Mouse (Mus musculus) thymus, postnatal 4 days (tissue): ENCODE data around the gene Casp9.
A peak's percentile ranks its signal among the peaks of the same experiment; 100 is the strongest.
"Not testable (repeated sequence)": the region's sequence is repeated elsewhere in the genome, so short reads cannot be mapped to it uniquely, and the experiment has no call there.

Experiments used
- DNase-seq: peaks from one replicate; pipeline ENCODE4 v3.0.0; 2021

Casp9 gene

GRCm38 (mm10) chr4:141793282-141794151 lies at the start of gene Casp9:
TSS of gene Casp9 (plus strand) at chr4:141793612.
- peak; percentile 99 for DNase-seq

- no peak for DNase-seq
These were observed 46.6 kb upstream of the Casp9 start, which contains the start of gene Agmat for GRCm38 (mm10) chr4:141746578-141747346. TSS of gene Agmat (plus strand) at chr4:141746672.

- no peak for DNase-seq
These were observed 43.9 kb upstream of the Casp9 start for GRCm38 (mm10) chr4:141749557-141749956.

- no peak for DNase-seq
These were observed 42.6 kb upstream of the Casp9 start for GRCm38 (mm10) chr4:141750826-141751225.

GRCm38 (mm10) chr4:141751419-141752075 lies 41.9 kb upstream of the Casp9 start:
- DNase-seq = no peak

- no peak for DNase-seq
These were observed 41.4 kb upstream of the Casp9 start for GRCm38 (mm10) chr4:141752076-141752421.

- no peak for DNase-seq
These were observed 38.0 kb upstream of the Casp9 start for GRCm38 (mm10) chr4:141755375-141755930.

- DNase-seq = no peak
These were observed 36.3 kb upstream of the Casp9 start for GRCm38 (mm10) chr4:141757124-141757523.

- no peak for DNase-seq
These were observed 34.4 kb upstream of the Casp9 start for GRCm38 (mm10) chr4:141758874-141759542.

GRCm38 (mm10) chr4:141760942-141761341 lies 32.5 kb upstream of the Casp9 start:
- DNase-seq = no peak

GRCm38 (mm10) chr4:141762102-141762598 lies 31.3 kb upstream of the Casp9 start:
- DNase-seq = no peak

- DNase-seq = no peak
These were observed 29.9 kb upstream of the Casp9 start for GRCm38 (mm10) chr4:141763476-141763875.

GRCm38 (mm10) chr4:141765008-141765407 lies 28.4 kb upstream of the Casp9 start:
- no peak for DNase-seq

GRCm38 (mm10) chr4:141766316-141766667 lies 27.1 kb upstream of the Casp9 start:
- no peak for DNase-seq

- DNase-seq = no peak
These were observed 26.6 kb upstream of the Casp9 start for GRCm38 (mm10) chr4:141766668-141767352.

GRCm38 (mm10) chr4:141767353-141768036 lies 25.9 kb upstream of the Casp9 start:
- DNase-seq = no peak

GRCm38 (mm10) chr4:141769501-141770160 lies 23.8 kb upstream of the Casp9 start:
- no peak for DNase-seq

GRCm38 (mm10) chr4:141771823-141772222 lies 21.6 kb upstream of the Casp9 start:
- DNase-seq = no peak

- not testable (repeated sequence) for DNase-seq
These were observed 20.4 kb upstream of the Casp9 start for GRCm38 (mm10) chr4:141773019-141773418.

- no peak for DNase-seq
These were observed 13.6 kb upstream of the Casp9 start for GRCm38 (mm10) chr4:141779828-141780227.
